Mouse (Mus musculus) kidney, postnatal 25 days (tissue): Measurements from ENCODE around the gene Gm20388.
A peak's percentile ranks its signal among the peaks of the same experiment; 100 is the strongest.

Source experiments
- DNase-seq, 2 experiments: peaks; one replicate each; pipeline ENCODE4 v3.0.0; 2021; ENCODE audit warnings: mixed read lengths in 2 of 2

Gm20388 gene

DNA sequence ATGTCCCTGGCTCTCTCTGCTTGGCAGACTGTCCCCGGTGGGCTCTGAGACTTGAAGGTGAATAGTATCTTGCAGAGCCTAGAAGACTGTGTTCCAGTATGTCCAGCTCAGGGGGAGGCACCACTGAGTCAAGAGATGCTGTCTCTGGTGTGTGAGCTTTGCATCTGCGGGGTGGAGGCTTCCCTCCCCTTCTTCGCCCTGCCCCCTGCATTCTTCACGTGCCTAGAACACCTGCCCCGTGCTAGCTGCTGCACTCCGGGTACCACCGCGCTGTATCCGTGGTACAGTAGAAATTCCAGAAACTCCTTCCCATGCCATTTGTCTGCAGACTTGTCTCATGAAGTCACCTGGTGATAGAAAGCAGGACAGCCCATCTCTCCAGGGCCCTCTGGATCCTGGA lies 2163.3 kb downstream of the Gm20388 start:
- DNase-seq: no peak

GRCm38 (mm10) chr8:122074442-122074841 lies 2163.8 kb downstream of the Gm20388 start:
- DNase-seq: no peak

GRCm38 (mm10) chr8:122074977-122075376 lies 2164.3 kb downstream of the Gm20388 start:
- no peak for DNase-seq

GRCm38 (mm10) chr8:122076183-122076842 lies 2165.7 kb downstream of the Gm20388 start:
- DNase-seq: no peak

GRCm38 (mm10) chr8:122078321-122078720 lies 2167.7 kb downstream of the Gm20388 start:
- DNase-seq: no peak

DNA sequence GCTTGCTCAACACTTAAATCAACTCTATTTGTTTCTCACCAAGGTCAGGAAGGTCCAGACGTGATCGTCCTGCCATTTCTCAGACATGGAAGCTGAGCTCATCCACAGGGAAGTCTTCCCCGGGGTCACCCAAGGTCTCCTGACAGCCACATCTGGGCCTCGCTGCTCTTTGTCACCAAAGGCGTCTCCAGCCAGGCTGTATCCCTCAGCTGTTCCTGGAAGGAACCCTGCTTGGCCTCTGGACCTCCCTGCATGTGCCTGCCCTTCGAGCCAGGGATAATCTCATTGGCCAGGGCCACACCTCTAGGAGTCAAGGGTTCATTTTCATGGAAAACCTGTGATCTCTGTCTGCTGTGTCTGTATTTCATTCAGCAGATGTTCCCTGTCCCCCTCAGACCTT lies 2168.5 kb downstream of the Gm20388 start:
- peak; percentile 39 to 79 for DNase-seq

GRCm38 (mm10) chr8:122080347-122080746 lies 2169.7 kb downstream of the Gm20388 start:
- no peak for DNase-seq

GRCm38 (mm10) chr8:122083401-122083800 lies 2172.8 kb downstream of the Gm20388 start:
- no peak for DNase-seq

DNA sequence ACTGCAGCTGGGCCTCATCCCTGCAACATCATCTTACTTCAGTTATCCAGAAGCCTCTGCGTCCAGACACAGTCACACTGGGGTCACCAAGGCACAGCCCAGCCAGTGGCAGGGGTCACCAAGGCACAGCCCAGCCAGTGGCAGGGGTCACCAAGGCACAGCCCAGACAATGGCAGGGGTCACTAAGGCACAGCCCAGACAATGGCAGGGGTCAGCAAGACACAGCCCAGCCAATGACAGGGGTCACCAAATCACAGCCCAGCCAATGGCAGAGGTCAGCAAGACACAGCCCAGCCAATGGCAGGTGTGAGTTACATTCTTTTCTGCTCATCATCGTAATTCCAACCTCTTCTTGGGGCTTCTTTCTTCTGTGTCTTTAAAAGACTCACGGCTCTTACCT lies 2173.5 kb downstream of the Gm20388 start:
- no peak for DNase-seq

DNA sequence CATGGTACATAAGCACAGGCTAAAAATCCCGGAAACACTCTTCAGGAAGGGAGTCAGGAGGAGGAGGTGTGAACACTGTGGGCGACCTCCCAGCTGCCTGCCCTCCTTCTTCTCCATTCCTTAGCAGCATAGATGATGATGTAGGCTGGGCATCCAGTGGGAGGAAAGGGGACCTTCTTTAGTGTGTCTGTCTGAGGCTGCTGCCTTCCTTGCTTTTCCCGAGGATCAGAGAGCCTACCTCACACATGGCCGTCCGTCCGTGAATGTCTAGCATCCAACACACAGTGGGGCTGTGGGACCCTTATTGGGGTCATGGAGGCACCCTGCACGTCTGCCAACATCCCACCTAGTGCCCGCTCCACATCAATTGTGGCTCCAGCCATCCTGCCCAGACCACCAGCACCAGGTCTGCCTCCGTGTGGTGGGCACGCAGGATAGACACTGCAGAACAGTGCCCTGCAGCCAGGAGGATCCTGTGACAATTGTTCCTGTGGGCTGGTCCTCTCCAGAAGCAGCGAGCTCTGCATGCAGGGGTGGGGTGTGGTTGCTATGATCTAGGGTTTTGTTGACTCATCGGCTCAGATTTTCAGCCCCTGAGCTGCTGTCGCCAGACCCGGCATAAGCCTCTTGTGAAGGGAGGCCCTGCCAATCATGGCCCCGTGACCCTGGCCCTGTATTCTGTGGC lies 2174.2 kb downstream of the Gm20388 start:
- DNase-seq: no peak

DNA sequence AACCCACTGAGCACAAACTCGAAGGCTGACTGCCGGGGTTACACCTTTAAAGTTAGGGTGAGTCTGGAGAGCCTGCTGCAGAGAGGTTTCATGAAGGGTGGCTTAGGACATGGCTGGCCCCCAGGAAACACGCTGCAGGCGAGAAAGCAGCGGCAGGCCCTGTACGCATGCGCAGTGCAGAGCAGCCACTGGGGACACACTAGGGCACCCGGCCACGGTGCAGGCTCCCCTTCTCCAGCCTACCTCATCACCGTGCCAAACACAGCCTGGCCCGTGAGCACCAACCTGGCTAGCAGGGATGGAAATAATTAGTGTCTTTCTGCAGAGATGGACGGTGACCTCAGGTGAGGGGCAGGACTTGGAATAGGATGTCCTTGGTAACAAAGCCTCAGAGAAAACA lies 2175.4 kb downstream of the Gm20388 start:
- no peak for DNase-seq

DNA sequence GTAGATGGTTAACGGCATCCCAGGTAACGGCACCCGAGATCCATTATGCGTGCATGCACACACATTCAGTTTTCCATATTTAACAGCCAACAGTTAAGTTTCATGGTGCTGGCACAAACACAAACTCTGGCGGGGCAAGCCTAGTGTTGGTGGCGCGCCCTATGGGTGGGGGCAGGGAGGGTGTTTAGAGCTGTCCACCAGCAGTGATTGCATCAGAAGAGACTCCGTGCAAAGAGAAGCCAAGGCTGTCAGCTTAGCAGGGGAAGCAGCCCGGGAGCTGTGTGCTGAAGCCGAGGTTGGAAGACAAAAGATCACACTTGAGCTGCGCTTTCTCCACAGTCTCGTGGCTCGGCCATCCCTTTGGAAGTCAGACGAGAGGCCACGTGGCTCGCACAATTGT lies 2178.0 kb downstream of the Gm20388 start:
- DNase-seq: no peak

- DNase-seq: no peak
These were observed 2178.6 kb downstream of the Gm20388 start for GRCm38 (mm10) chr8:122089186-122089700.

DNA sequence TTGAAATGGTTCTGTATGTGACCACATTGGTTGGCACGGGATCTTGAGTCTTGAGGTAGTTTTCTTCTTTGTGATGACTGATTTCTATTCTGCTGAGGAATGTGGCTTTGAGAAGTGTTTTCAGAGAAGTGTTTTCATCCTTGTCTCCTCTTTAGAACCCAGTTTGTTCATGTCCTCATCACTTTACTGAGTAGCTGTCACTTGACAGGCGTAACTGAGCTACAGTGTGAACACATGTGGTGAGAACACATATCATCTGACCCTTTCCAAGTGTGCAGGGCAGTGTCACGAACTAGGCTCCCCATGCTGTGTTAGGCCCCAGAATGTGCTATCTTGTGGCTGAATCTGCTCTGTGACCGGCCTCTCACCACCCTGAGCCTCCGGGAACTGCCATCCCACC lies 2181.8 kb downstream of the Gm20388 start:
- no peak for DNase-seq

GRCm38 (mm10) chr8:122098766-122099165 lies 2188.1 kb downstream of the Gm20388 start:
- DNase-seq: peak; percentile 42 to 54

DNA sequence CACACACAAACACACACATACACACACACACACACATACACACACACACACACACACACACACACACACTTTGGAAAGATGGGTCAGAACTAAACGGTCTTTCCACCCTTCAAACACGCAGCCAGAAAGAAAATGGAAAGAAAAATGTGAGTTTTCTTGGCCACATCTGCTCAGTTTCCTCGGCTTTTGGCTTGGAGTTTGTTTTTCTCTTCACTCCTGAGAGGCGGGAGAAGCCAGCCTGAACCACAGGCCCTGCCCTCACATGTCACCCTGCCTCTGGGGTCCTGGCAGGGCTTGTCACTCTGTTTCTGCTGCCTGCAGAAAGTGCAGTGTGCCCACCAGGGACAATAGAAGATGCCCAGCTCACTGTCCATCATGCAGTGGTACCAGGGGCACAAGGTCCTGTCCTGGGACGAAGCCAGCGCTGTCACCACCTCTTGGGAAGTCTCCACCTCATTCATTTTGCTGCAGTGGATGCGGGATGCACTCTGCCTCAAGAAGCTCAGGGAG lies 2189.1 kb downstream of the Gm20388 start:
- DNase-seq: no peak

- no peak for DNase-seq
These were observed 2191.2 kb downstream of the Gm20388 start for GRCm38 (mm10) chr8:122101816-122102215.

DNA sequence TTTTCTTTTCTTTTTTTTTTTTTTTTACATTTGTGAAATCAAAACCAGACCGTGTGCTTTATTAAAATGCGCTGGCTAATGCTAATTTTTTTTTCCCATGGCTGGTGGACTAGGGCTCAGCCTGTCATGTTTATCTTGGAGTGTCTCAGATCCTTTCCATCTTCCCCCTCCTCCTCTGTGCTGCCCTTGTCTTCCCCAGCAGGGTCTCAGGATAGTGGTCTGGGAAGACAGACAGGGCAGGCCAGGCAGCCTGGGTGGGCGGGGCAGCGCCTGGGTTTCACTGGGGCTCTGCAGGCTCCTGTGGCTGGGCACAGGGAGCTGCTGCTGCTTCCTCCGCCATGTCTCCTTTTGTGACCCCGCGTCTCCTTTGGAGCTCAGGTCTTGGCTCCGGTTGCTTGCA lies 2191.6 kb downstream of the Gm20388 start:
- DNase-seq: no peak

- DNase-seq: no peak
These were observed 2192.6 kb downstream of the Gm20388 start for GRCm38 (mm10) chr8:122103241-122103640.

- DNase-seq: no peak
These were observed 2194.0 kb downstream of the Gm20388 start for GRCm38 (mm10) chr8:122104658-122105057.

GRCm38 (mm10) chr8:122106270-122106669 lies 2195.6 kb downstream of the Gm20388 start:
- peak; percentile 67 to 69 for DNase-seq

DNA sequence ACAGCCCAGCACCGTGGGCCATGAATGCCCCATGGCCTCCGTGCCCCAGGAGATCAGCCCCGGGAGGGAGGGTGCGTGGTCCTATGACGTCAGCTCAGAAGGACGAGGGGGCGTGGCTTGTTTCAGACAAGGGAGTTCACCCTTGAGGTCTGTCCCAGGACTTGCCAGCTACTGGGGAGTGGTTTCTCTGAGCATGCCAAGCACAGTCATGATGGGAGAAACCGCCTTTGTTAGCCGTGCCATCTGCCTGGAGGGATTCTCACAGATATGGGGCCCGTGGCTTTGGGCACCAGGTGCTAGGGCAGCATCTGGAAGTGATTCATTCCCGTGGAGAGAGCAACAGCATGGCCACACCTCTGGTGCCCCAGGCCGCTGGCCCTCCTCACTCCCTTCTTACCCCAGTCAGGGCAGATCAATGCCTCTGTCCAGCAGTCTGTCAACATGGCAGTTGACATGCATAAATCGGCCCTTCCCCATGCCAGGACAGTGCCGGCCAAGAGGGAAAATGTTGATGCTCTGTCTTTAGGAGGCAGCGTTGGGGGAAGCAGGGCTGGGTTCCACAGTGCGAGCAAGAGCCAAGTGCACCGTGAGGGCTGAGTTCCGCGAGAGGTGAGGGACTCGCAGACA lies 2199.7 kb downstream of the Gm20388 start:
- no peak for DNase-seq

- DNase-seq: no peak
These were observed 2200.2 kb downstream of the Gm20388 start for GRCm38 (mm10) chr8:122110867-122111253.

DNA sequence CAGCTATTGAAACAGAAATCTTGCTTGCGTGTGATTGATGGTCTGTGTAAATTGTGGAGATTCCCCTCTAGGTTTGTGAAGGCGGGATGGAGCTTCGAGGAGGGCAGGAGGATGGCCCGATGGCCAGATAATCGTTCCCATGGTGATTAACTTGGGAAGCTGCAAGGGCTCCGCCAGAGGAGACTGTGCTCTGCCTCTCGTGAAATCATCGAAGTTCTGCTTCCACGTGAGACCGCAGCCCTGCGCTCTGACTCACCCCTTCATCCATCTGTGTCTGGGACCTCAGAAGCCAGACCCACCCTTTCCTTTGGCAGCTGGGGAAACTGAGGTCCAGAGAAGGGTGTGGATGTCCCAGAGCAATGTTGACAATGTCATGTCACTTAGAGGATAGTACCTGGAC lies 2201.1 kb downstream of the Gm20388 start:
- no peak for DNase-seq
